Mouse (Mus musculus) olfactory bulb, adult 2 months (tissue): ENCODE results near the gene Zmpste24.

Source experiments
- CTCF ChIP-seq: fragments of 200-500 bp; IDR thresholded peaks from 2 replicates; pipeline ENCODE4 v1.5.1; 2012; ENCODE audit warnings: low read depth, mild to moderate bottlenecking, low read length, moderate library complexity; ENCODE audit not compliant: insufficient read depth
- POLR2A ChIP-seq: fragments of 200-500 bp; IDR thresholded peaks from 2 replicates; pipeline ENCODE4 v1.6.1; 2012; ENCODE audit warnings: mild to moderate bottlenecking, low read depth, low read length, moderate library complexity; ENCODE audit not compliant: insufficient read depth

- TF ChIP-seq POLR2A (no peak), CTCF (no peak)
Measured at GRCm38 (mm10) chr4:121051863-121052262, 46.2 kb downstream of the Zmpste24 start.
